Mouse (Mus musculus): ENCODE results near the gene Il1rn. TPM values are rescaled to one million over a fixed set of nuclear protein-coding genes. Genes with fewer than 3 reads are reported as not detected.

The Il1rn gene
- total and polyA plus RNA-seq, 3 experiments = not detected

GRCm38 (mm10) chr2:24385111-24385961 is 48.7 kb downstream of the Il1rn start:
- no peak overlapping the region for H3K4me3 ChIP-seq (ENCODE audit: control insufficient read depth in 1 of 2, insufficient read depth in 1 of 2, low read depth in 2 of 2, low read length in 2 of 2)
- H3K27ac ChIP-seq (ENCODE audit: control insufficient read depth, low read depth, low read length) = no peak overlapping the region
- no peaks in the 10 kb centered on the region for H3K4me1 ChIP-seq (ENCODE audit: control insufficient read depth in 1 of 2, insufficient read depth in 2 of 2, low read length in 2 of 2)
- no peak overlapping the region for H3K9ac ChIP-seq (ENCODE audit: control insufficient read depth, low read depth, low read length, poor library complexity, severe bottlenecking)
- H3K27me3 ChIP-seq (ENCODE audit: control insufficient read depth in 1 of 2, insufficient read depth in 2 of 2, low read length in 2 of 2) = no peaks in the 10 kb centered on the region
- no peaks in the 10 kb centered on the region for H3K9me3 ChIP-seq (replicated peaks; ENCODE audit: insufficient read depth, low read length)
- no peaks in the 10 kb centered on the region for H3K36me3 ChIP-seq (ENCODE audit: control insufficient read depth in 1 of 2, insufficient read depth in 2 of 2, low read length in 2 of 2)
- DNase-seq (ENCODE audit: low read depth, low spot score) = no peak
- no peaks in the 10 kb centered on the region for H3K79me2 ChIP-seq (ENCODE audit: control insufficient read depth, insufficient read depth, low read length, poor library complexity)
- TF ChIP-seq SMC3 (IDR thresholded peaks at IDR 0.05; ENCODE audit: low read depth, low read length) (no peak), BHLHE40 (IDR thresholded peaks at IDR 0.05; ENCODE audit: borderline replicate concordance, low read depth, low read length) (no peak), USF2 (IDR thresholded peaks at IDR 0.05; ENCODE audit: borderline replicate concordance in 1 of 2, insufficient read depth in 1 of 2, low read depth in 1 of 2, low read length in 2 of 2) (no peak), POLR2A (IDR thresholded peaks at IDR 0.05; ENCODE audit: control insufficient read depth in 1 of 2, insufficient read depth in 1 of 2, low read depth in 1 of 2, low read length in 2 of 2, poor library complexity in 1 of 2) (no peak), RCOR1 (IDR thresholded peaks at IDR 0.05; ENCODE audit: low read depth, low read length) (no peak), ZMIZ1 (IDR thresholded peaks at IDR 0.05; ENCODE audit: low read depth, low read length) (no peak), ELF1 (IDR thresholded peaks at IDR 0.05; ENCODE audit: low read depth, low read length) (no peak), ETS1 (IDR thresholded peaks at IDR 0.05; ENCODE audit: low read depth, low read length) (no peak), ZC3H11A (IDR thresholded peaks at IDR 0.05; ENCODE audit: low read depth, low read length) (no peak), JUND (IDR thresholded peaks at IDR 0.05; ENCODE audit: low read depth, low read length) (no peak), GATA1 (IDR thresholded peaks at IDR 0.05; ENCODE audit: low read depth, low read length) (no peak), HCFC1 (IDR thresholded peaks at IDR 0.05; ENCODE audit: low read depth, low read length) (no peak), UBTF (IDR thresholded peaks at IDR 0.05; ENCODE audit: borderline replicate concordance, insufficient read depth, low read depth, low read length) (no peak), CHD1 (IDR thresholded peaks at IDR 0.05; ENCODE audit: low read depth, low read length) (no peak), ZNF384 (IDR thresholded peaks at IDR 0.05; ENCODE audit: low read depth, low read length) (no peak), NELFE (IDR thresholded peaks at IDR 0.05; ENCODE audit: low read depth, low read length) (no peak), TAL1 (IDR thresholded peaks at IDR 0.05; ENCODE audit: low read length) (no peak), TCF12 (IDR thresholded peaks at IDR 0.05; ENCODE audit: low read depth, low read length) (no peak), MYC (IDR thresholded peaks at IDR 0.05; ENCODE audit: low read depth, low read length) (no peak)

Data from MEL (cell line).